Mouse (Mus musculus) midbrain, embryonic 11.5 days (tissue): ENCODE data around the gene Dot1l. TPM values are rescaled to one million over a fixed set of nuclear protein-coding genes. Genes with fewer than 3 reads are reported as not detected.
A peak's percentile ranks its signal among the peaks of the same experiment; 100 is the strongest.

Source experiments
- ATAC-seq: fragments of 200-750 bp; cut with Nextera tagmentation; 2 replicates; pipeline ENCODE4 v1.8.0; 2017; ENCODE audit warnings: moderate TSS enrichment, moderate library complexity; ENCODE audit not compliant: low FRiP score
- DNase-seq: peaks from one replicate; pipeline ENCODE4 v3.0.0; 2015; ENCODE audit warnings: low spot score; ENCODE audit errors: missing footprints
- H3K27ac ChIP-seq: fragments of 300-500 bp; sonication (generic); 2 replicates; pipeline ENCODE4 v1.5.1; 2014; ENCODE audit warnings: low read depth, low read length
- H3K27me3 ChIP-seq: fragments of 300-500 bp; sonication (generic); 2 replicates; pipeline ENCODE4 v1.6.1; 2014; ENCODE audit warnings: mild to moderate bottlenecking, low read length, moderate library complexity, mixed read lengths; ENCODE audit not compliant: control insufficient read depth, insufficient read depth
- H3K36me3 ChIP-seq: fragments of 300-500 bp; sonication (generic); 2 replicates; pipeline ENCODE4 v1.6.1; 2014; ENCODE audit warnings: mild to moderate bottlenecking, low read length, moderate library complexity, mixed read lengths; ENCODE audit not compliant: control insufficient read depth, insufficient read depth
- H3K4me1 ChIP-seq: fragments of 300-500 bp; sonication (generic); 2 replicates; pipeline ENCODE4 v1.6.1; 2014; ENCODE audit warnings: low read length; ENCODE audit not compliant: control insufficient read depth, insufficient read depth
- H3K4me2 ChIP-seq: fragments of 300-500 bp; sonication (generic); 2 replicates; pipeline ENCODE4 v1.6.1; 2014; ENCODE audit warnings: mild to moderate bottlenecking, moderate library complexity
- H3K4me3 ChIP-seq: fragments of 300-500 bp; sonication (generic); 2 replicates; pipeline ENCODE4 v1.5.1; 2014; ENCODE audit warnings: low read depth, low read length
- H3K9ac ChIP-seq: fragments of 300-500 bp; sonication (generic); 2 replicates; pipeline ENCODE4 v1.6.1; 2014; ENCODE audit warnings: low read length
- H3K9me3 ChIP-seq: fragments of 300-500 bp; sonication (generic); 2 replicates; pipeline ENCODE4 v1.6.1; 2016; ENCODE audit warnings: low read length; ENCODE audit not compliant: control insufficient read depth
- WGBS: fragments of 180-500 bp; shearing (Covaris S2); extraction: QIAGEN DNeasy Blood & Tissue Kit; methylation state at CpG from one replicate; pipeline ENCODE4 v1.1.7; 2014; 5-methylcytosine and 5-hydroxymethylcytosine counted together
- microRNA counts: library from miRNA; unstranded; fragments of <30 nt; microRNA quantifications from one replicate; lab custom pipeline; 2015
- microRNA-seq: library from miRNA; unstranded; fragments of <30 nt; microRNA quantifications from one replicate; pipeline ENCODE4, GENCODE M21; 2017
- polyA plus RNA-seq: library from polyadenylated mRNA; unstranded; fragments of >200 nt; fragmentation: Nextera tagmentation; extraction: Ambion mirVana; gene quantifications from 2 replicates; pipeline ENCODE4 v1.2.1, GENCODE M21; 2014

The Dot1l gene
- polyA plus RNA-seq, 1 experiment from 2014 or later: 18.8 TPM

GRCm38 (mm10) chr10:80841685-80842084, 86.7 kb downstream of the Dot1l start:
- Histone ChIP-seq H3K4me1 (peaks cover 8% of the 10 kb centered on the region), H3K27ac (no peak overlapping the region), H3K36me3 (no peaks in the 10 kb centered on the region), H3K9ac (no peak overlapping the region), H3K9me3 (no peaks in the 10 kb centered on the region), H3K27me3 (peaks cover 33% of the 10 kb centered on the region), H3K4me3 (no peak overlapping the region), H3K4me2 (no peak overlapping the region)
- DNase-seq (no peak), ATAC-seq (no peak)
- WGBS: 78% methylated on average over 2 of the region's 2 CpGs

- Histone ChIP-seq H3K4me3 (no peak overlapping the region), H3K36me3 (no peaks in the 10 kb centered on the region), H3K4me2 (no peak overlapping the region), H3K9ac (no peak overlapping the region), H3K27me3 (peaks cover 33% of the 10 kb centered on the region), H3K9me3 (no peaks in the 10 kb centered on the region), H3K27ac (no peak overlapping the region), H3K4me1 (peaks cover 8% of the 10 kb centered on the region)
- WGBS: 81% methylated on average over 15 of the region's 15 CpGs
- DNase-seq (peak; percentile 77), ATAC-seq (no peak)
Measured at GRCm38 (mm10) chr10:80842334-80842733, 87.3 kb downstream of the Dot1l start.

GRCm38 (mm10) chr10:80843087-80843930, 88.3 kb downstream of the Dot1l start:
- H3K36me3 ChIP-seq: no peaks in the 10 kb centered on the region
- peak overlapping the region; percentile 62 for H3K4me2 ChIP-seq
- peak overlapping the region; percentile 54 for H3K9ac ChIP-seq
- DNase-seq (peak; percentile 80), ATAC-seq (no peak; the same call in 1 of the 2 replicates)
- peaks cover 33% of the 10 kb centered on the region for H3K27me3 ChIP-seq
- peak overlapping the region; percentile 35 for H3K4me3 ChIP-seq
- peaks cover 8% of the 10 kb centered on the region for H3K4me1 ChIP-seq
- H3K9me3 ChIP-seq: no peaks in the 10 kb centered on the region
- 7% methylated on average over 32 of the region's 32 CpGs for WGBS
- no peak overlapping the region for H3K27ac ChIP-seq

GRCm38 (mm10) chr10:80843931-80844547, 89.0 kb downstream of the Dot1l start, which contains the start of gene Lingo3:
Gene Lingo3, minus strand, starts transcription at chr10:80844039.
- ATAC-seq (peak; percentile 39; the same call in 1 of the 2 replicates), DNase-seq (peak; percentile 91)
- no peaks in the 10 kb centered on the region for H3K9me3 ChIP-seq
- WGBS: 4% methylated on average over 51 of the region's 51 CpGs
- peak within 1 kb of the TSS; percentile 62 for H3K4me2 ChIP-seq
- peak within 1 kb of the TSS; percentile 35 for H3K4me3 ChIP-seq
- H3K4me1 ChIP-seq: peaks cover 8% of the 10 kb centered on the region
- peak within 1 kb of the TSS; percentile 54 for H3K9ac ChIP-seq
- no peaks in the 10 kb centered on the region for H3K36me3 ChIP-seq
- H3K27me3 ChIP-seq: peaks cover 33% of the 10 kb centered on the region
- H3K27ac ChIP-seq: no peak within 1 kb of the TSS

MicroRNAs encoded within 50 kb of the gene (microRNA counts, 519-probe panel; counts per million panel counts)
- microRNA mmu-miR-1982 (lab: Ali Mortazavi, UCI): not detected

Small RNA genes lying within 50 kb of the gene (microRNA-seq; reads per million reads assigned to microRNA genes)
- gene Mir1982: 4.9 reads per million, percentile 23 among the genes with 10 or more reads in this experiment

Other genes with a start within 250 kb of the Dot1l start
- 0.81 and 1.2 TPM in 2 replicates for gene Atp8b3, start 216.1 kb upstream of the Dot1l start, polyA plus RNA-seq
- 21.6 and 23.5 TPM in 2 replicates for gene Rexo1, start 193.6 kb upstream of the Dot1l start, polyA plus RNA-seq
- 3.1 and 3.2 TPM in 2 replicates for gene Klf16, start 177.9 kb upstream of the Dot1l start, polyA plus RNA-seq
- 90.8 and 109 TPM in 2 replicates for gene Abhd17a, start 164.9 kb upstream of the Dot1l start, polyA plus RNA-seq
- gene Scamp4, start 152.3 kb upstream of the Dot1l start, polyA plus RNA-seq: 60.2 and 62.3 TPM in 2 replicates
- 5.4 and 6.9 TPM in 2 replicates for gene Adat3, start 152.3 kb upstream of the Dot1l start, polyA plus RNA-seq
- 1.9 and 2.2 TPM in 2 replicates for gene Gm49322, start 149.2 kb upstream of the Dot1l start, polyA plus RNA-seq
- gene Csnk1g2, start 132.4 kb upstream of the Dot1l start, polyA plus RNA-seq: 73.6 and 86.9 TPM in 2 replicates
- gene Btbd2, start 98.1 kb upstream of the Dot1l start, polyA plus RNA-seq: 43.8 and 51.7 TPM in 2 replicates
- 42.0 and 49.4 TPM in 2 replicates for gene Mknk2, start 77.1 kb upstream of the Dot1l start, polyA plus RNA-seq
- gene Mob3a, start 53.2 kb upstream of the Dot1l start, polyA plus RNA-seq: 50.2 and 52.7 TPM in 2 replicates
- gene Izumo4, start 53.0 kb upstream of the Dot1l start, polyA plus RNA-seq: 6.7 and 6.9 TPM in 2 replicates
- 63.2 and 68.4 TPM in 2 replicates for gene Ap3d1, start 12.9 kb upstream of the Dot1l start, polyA plus RNA-seq
- 92.2 and 104 TPM in 2 replicates for gene Sf3a2, start 43.0 kb downstream of the Dot1l start, polyA plus RNA-seq
- 138 and 151 TPM in 2 replicates for gene Plekhj1, start 43.4 kb downstream of the Dot1l start, polyA plus RNA-seq
- not detected in 2 replicates for gene Amh, start 50.0 kb downstream of the Dot1l start, polyA plus RNA-seq
- gene Jsrp1, start 58.3 kb downstream of the Dot1l start, polyA plus RNA-seq: 0.38 and 0.80 TPM in 2 replicates
- gene Oaz1, start 71.5 kb downstream of the Dot1l start, polyA plus RNA-seq: 1,723 and 1,824 TPM in 2 replicates
- gene Lingo3, start 88.8 kb downstream of the Dot1l start, polyA plus RNA-seq: 0.23 and 0.55 TPM in 2 replicates
- gene Lsm7, start 100.0 kb downstream of the Dot1l start, polyA plus RNA-seq: 248 and 290 TPM in 2 replicates
- gene Sppl2b, start 100.1 kb downstream of the Dot1l start, polyA plus RNA-seq: 19.7 and 24.0 TPM in 2 replicates
- not detected in 2 replicates for gene Tmprss9, start 116.6 kb downstream of the Dot1l start, polyA plus RNA-seq
- gene Timm13, start 145.8 kb downstream of the Dot1l start, polyA plus RNA-seq: 321 and 347 TPM in 2 replicates
- 19.4 and 19.7 TPM in 2 replicates for gene Lmnb2, start 163.0 kb downstream of the Dot1l start, polyA plus RNA-seq
- 10.1 and 11.3 TPM in 2 replicates for gene Gadd45b, start 174.9 kb downstream of the Dot1l start, polyA plus RNA-seq